Mouse (Mus musculus): ENCODE data around the gene D630045J12Rik. TPM values are rescaled to one million over a fixed set of nuclear protein-coding genes. Genes with fewer than 3 reads are reported as not detected.

D630045J12Rik gene
- total and polyA plus RNA-seq, 2 experiments from 2014 or later = 9.7 to 42.5 TPM

DNA sequence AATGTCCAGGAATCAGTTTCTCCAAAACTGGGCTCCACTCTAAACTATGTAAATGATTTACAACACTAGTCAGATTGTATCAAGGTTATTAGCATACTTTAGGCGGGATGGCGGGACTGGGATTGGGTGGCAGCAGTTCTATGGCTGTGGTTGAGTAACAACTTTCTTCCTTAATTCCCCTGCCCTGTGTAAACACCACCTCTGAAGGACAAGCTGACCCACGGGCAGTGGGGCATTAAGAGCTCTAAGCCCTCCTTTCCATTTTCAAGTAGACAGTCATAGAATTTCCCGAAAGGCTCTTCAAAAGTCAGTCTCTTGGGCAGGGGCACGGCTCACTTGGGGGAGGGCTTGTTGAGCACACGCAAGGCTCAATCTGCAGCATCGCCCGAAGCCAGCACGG lies 142.9 kb downstream of the D630045J12Rik start:
- H3K27ac ChIP-seq (ENCODE audit: low read depth, low read length) = no peak overlapping the region
- H3K4me1 ChIP-seq (ENCODE audit: insufficient read depth, low read length) = no peaks in the 10 kb centered on the region
- no peaks in the 10 kb centered on the region for H3K27me3 ChIP-seq (ENCODE audit: insufficient read depth, low read length)
- H3K4me2 ChIP-seq (ENCODE audit: low read depth, low read length, poor library complexity, severe bottlenecking) = no peak overlapping the region
- no peaks in the 10 kb centered on the region for H3K36me3 ChIP-seq (ENCODE audit: insufficient read depth, low read length)
- DNase-seq (ENCODE audit: low spot score) (no peak), ATAC-seq (ENCODE audit: low FRiP score) (no peak)
- no peaks in the 10 kb centered on the region for H3K9me3 ChIP-seq (ENCODE audit: low read length)
- TF ChIP-seq CTCF (IDR thresholded peaks at IDR 0.05) = no peak
- H3K4me3 ChIP-seq (ENCODE audit: low read depth, low read length) = no peak overlapping the region
- WGBS = 77% methylated on average over 9 of the region's 9 CpGs
- H3K9ac ChIP-seq (replicated peaks; ENCODE audit: low read length, poor library complexity, severe bottlenecking) = no peak overlapping the region

DNA sequence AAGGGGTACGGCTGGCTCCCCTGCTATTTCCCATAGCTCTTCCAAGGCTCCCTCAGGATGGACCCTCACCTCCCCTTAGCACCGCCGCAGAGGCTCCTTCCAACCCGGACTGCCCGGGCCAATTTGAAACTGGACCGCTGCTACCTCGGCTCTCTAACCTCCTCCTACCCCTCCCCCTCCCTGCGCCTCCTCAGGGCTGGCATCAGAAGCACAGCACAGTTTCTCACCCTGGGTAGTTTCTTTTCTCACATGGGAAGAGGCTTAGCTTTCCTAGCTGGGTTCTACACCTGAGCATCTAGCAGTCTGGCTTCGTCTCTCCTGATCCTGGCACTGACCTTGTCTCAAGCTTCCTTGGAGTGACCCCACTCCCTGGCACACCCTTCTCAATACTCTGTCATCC lies 143.9 kb downstream of the D630045J12Rik start:
- Histone ChIP-seq H3K27me3 (ENCODE audit: insufficient read depth, low read length) (no peaks in the 10 kb centered on the region), H3K27ac (ENCODE audit: low read depth, low read length) (no peak overlapping the region), H3K4me3 (ENCODE audit: low read depth, low read length) (no peak overlapping the region), H3K9ac (replicated peaks; ENCODE audit: low read length, poor library complexity, severe bottlenecking) (no peak overlapping the region), H3K4me1 (ENCODE audit: insufficient read depth, low read length) (no peaks in the 10 kb centered on the region), H3K4me2 (ENCODE audit: low read depth, low read length, poor library complexity, severe bottlenecking) (no peak overlapping the region), H3K9me3 (ENCODE audit: low read length) (no peaks in the 10 kb centered on the region), H3K36me3 (ENCODE audit: insufficient read depth, low read length) (no peaks in the 10 kb centered on the region)
- ATAC-seq (ENCODE audit: low FRiP score) (no peak), DNase-seq (ENCODE audit: low spot score) (no peak)
- TF ChIP-seq CTCF (IDR thresholded peaks at IDR 0.05) = no peak
- WGBS = 17% methylated on average over 9 of the region's 9 CpGs

DNA sequence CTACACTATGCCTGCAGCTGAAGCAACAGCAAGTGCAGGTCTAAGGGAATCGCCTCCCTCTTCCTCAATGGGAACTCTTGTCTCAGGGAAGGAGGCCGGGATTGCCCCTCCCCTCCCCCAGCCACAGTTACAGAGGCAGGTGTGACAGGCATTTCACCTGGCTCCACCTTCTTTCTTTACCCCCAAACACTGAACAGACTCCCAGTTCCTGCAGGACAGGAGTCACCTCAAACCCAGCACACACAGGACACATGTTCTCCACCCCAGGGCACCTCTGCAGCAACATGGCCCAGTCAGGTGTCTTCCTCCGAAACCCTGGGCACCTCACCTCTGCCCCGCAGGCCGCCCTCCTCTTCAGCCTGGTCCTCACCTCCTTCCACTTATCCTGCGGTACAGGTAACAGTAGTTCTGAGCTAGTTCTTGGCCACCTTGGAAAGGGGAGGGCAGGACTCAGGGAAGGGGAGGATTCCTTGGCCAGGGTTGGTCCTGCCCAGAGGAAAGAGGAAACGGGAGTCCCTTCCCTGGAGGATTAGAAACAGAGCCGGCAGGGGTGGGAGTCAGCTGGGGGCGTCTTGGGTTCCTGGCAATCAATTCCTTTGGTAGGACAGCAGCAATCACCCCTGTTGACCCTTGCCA lies 144.5 kb downstream of the D630045J12Rik start, which contains the start of gene Tmem213:
Gene Tmem213 (plus strand): TSS at position 96 of the 636 bp plus-strand sequence.
- Histone ChIP-seq H3K4me3 (ENCODE audit: low read depth, low read length) (no peak within 1 kb of the TSS), H3K9ac (replicated peaks; ENCODE audit: low read length, poor library complexity, severe bottlenecking) (no peak within 1 kb of the TSS), H3K4me1 (ENCODE audit: insufficient read depth, low read length) (no peaks in the 10 kb centered on the region), H3K36me3 (ENCODE audit: insufficient read depth, low read length) (no peaks in the 10 kb centered on the region), H3K9me3 (ENCODE audit: low read length) (no peaks in the 10 kb centered on the region), H3K4me2 (ENCODE audit: low read depth, low read length, poor library complexity, severe bottlenecking) (no peak within 1 kb of the TSS), H3K27me3 (ENCODE audit: insufficient read depth, low read length) (no peaks in the 10 kb centered on the region), H3K27ac (ENCODE audit: low read depth, low read length) (no peak within 1 kb of the TSS)
- 38% methylated on average over 9 of the region's 9 CpGs for WGBS
- no peak for ATAC-seq (ENCODE audit: low FRiP score)
- no peak for TF ChIP-seq CTCF (IDR thresholded peaks at IDR 0.05)
- no peak for DNase-seq (ENCODE audit: low spot score)

DNA sequence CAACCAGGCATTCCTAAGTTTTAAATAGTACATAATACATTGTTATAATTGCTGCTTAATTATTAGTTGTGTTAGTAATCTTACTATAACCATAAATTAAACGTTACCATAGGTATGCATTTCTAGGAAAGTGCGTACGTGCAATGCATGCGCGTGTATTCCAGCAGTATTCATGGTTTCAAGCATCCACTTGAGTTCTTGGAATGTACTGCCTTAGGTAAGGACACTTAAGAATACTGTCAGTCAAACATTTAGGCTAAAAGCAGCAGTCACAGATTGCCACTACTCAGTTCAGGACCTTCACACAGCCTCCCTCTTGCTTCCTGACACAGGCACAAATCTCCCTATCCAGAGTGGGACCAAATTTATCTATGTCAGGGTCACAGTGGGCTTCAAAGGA lies 145.4 kb downstream of the D630045J12Rik start:
- Histone ChIP-seq H3K27me3 (ENCODE audit: insufficient read depth, low read length) (no peaks in the 10 kb centered on the region), H3K36me3 (ENCODE audit: insufficient read depth, low read length) (no peaks in the 10 kb centered on the region), H3K9ac (replicated peaks; ENCODE audit: low read length, poor library complexity, severe bottlenecking) (no peak overlapping the region), H3K4me3 (ENCODE audit: low read depth, low read length) (no peak overlapping the region), H3K4me1 (ENCODE audit: insufficient read depth, low read length) (no peaks in the 10 kb centered on the region), H3K27ac (ENCODE audit: low read depth, low read length) (no peak overlapping the region), H3K4me2 (ENCODE audit: low read depth, low read length, poor library complexity, severe bottlenecking) (no peak overlapping the region), H3K9me3 (ENCODE audit: low read length) (no peaks in the 10 kb centered on the region)
- 89% methylated on average over 5 of the region's 5 CpGs for WGBS
- no peak for TF ChIP-seq CTCF (IDR thresholded peaks at IDR 0.05)
- ATAC-seq (ENCODE audit: low FRiP score) = no peak
- no peak for DNase-seq (ENCODE audit: low spot score)

DNA sequence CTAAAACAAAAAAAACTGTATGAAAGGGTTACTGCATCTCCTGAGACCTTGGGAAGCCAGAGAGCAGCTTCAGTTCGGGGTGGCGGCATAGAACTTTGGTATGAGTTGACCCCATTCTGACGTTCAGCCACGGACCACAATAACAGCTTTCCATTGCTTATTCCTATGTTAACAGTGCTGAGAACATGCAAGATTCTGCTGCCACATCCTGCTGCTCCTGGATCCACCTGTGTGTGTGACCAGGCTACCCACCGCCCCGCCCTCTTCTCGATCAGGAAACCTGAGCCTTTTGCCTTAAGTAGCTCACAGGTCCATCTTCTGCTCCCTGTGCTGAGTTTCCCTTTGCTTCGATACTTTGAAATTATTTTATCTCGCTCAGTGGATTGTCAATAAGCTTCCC lies 147.9 kb downstream of the D630045J12Rik start:
- no peaks in the 10 kb centered on the region for H3K27me3 ChIP-seq (ENCODE audit: insufficient read depth, low read length)
- no peak for DNase-seq (ENCODE audit: low spot score)
- no peak overlapping the region for H3K4me2 ChIP-seq (ENCODE audit: low read depth, low read length, poor library complexity, severe bottlenecking)
- no peaks in the 10 kb centered on the region for H3K9me3 ChIP-seq (ENCODE audit: low read length)
- ATAC-seq (ENCODE audit: low FRiP score) = no peak
- no peaks in the 10 kb centered on the region for H3K4me1 ChIP-seq (ENCODE audit: insufficient read depth, low read length)
- no peak for TF ChIP-seq CTCF (IDR thresholded peaks at IDR 0.05)
- 87% methylated on average over 9 of the region's 9 CpGs for WGBS
- no peak overlapping the region for H3K27ac ChIP-seq (ENCODE audit: low read depth, low read length)
- no peak overlapping the region for H3K4me3 ChIP-seq (ENCODE audit: low read depth, low read length)
- H3K36me3 ChIP-seq (ENCODE audit: insufficient read depth, low read length) = no peaks in the 10 kb centered on the region
- no peak overlapping the region for H3K9ac ChIP-seq (replicated peaks; ENCODE audit: low read length, poor library complexity, severe bottlenecking)

DNA sequence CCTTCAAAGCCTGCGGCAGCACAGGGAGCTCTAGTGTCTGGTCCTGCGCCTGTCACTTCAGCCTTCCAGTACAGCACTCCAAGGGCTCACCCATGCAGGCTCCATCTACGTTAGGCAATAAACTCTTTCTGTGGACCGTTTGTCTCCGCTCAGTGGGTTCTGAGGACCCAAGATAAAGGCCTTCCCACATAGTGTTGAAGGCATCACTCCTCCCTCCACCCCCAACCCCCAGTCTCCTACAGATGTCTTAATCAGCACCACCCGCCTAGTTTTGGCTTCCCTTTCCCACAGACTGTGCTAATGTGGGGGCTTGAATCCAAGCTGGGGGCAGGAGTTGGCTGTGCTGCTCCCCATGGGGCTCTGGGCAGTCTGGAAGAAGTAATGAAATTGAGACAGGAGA lies 150.0 kb downstream of the D630045J12Rik start:
- no peak overlapping the region for H3K4me3 ChIP-seq (ENCODE audit: low read depth, low read length)
- H3K27ac ChIP-seq (ENCODE audit: low read depth, low read length) = no peak overlapping the region
- no peak for TF ChIP-seq CTCF (IDR thresholded peaks at IDR 0.05)
- H3K27me3 ChIP-seq (ENCODE audit: insufficient read depth, low read length) = no peaks in the 10 kb centered on the region
- WGBS = 55% methylated on average over 6 of the region's 6 CpGs
- no peaks in the 10 kb centered on the region for H3K36me3 ChIP-seq (ENCODE audit: insufficient read depth, low read length)
- H3K4me2 ChIP-seq (ENCODE audit: low read depth, low read length, poor library complexity, severe bottlenecking) = no peak overlapping the region
- no peak for DNase-seq (ENCODE audit: low spot score)
- ATAC-seq (ENCODE audit: low FRiP score) = no peak
- H3K9ac ChIP-seq (replicated peaks; ENCODE audit: low read length, poor library complexity, severe bottlenecking) = no peak overlapping the region
- no peaks in the 10 kb centered on the region for H3K4me1 ChIP-seq (ENCODE audit: insufficient read depth, low read length)
- no peaks in the 10 kb centered on the region for H3K9me3 ChIP-seq (ENCODE audit: low read length)

All from midbrain, postnatal 0 days (tissue).